Comparison of ENCODE assay signal across 9 mouse cellular contexts in the genomic region with DNA sequence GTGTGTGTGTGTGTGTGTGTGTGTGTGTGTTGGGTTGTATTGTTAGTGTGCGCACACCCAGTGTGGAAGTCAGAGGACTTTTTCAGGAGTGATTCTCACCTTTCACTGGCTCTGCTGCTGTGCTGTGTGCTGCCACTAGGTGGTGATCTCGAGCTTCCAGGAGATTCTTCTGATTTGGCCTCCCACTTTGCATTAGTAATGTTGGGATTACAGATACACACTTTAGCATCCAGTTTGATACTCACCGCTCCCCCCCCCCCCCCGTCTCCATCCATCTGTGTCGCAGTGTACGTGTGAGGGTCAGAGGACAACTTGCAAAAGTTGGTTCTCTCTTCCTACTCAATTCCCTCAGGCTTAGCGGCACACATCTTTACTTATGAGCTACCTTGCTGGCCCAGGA. TPM values are rescaled to one million over a fixed set of nuclear protein-coding genes. Genes with fewer than 3 reads are reported as not detected.
A peak's percentile ranks its signal among the peaks of the same experiment; 100 is the strongest.
DNase-seq lines count a peak whose midpoint lies in the region; ATAC-seq and TF ChIP-seq lines count a peak whose summit lies in the region.
"Had no signal": no experiment of that assay in that cellular context is flagged by ENCODE, and none has a peak within 500 bp of the region (broad histone marks: within the 10 kb centered on the region; RNA-seq: fewer than 3 reads in every experiment).

No protein-coding gene starts in this region.

- no peaks in the 10 kb centered on the region for H3K27me3 ChIP-seq in liver, adult 2 months (ENCODE audit: control insufficient read depth, insufficient read depth, low read length)
- H3K27me3 ChIP-seq in liver, embryonic 12.5 days (replicated peaks): 0 out of 2 replicates have a peak, but pooled peaks cover 5% of the 10 kb centered on the region
- no peaks in the 10 kb centered on the region; the same call in 1 of the 2 replicates for H3K27me3 ChIP-seq in embryonic facial prominence, embryonic 14.5 days (replicated peaks; ENCODE audit: control insufficient read depth, insufficient read depth, low read length)
- no peaks in the 10 kb centered on the region for H3K27me3 ChIP-seq in lung, embryonic 15.5 days

- no peak for DNase-seq in liver, adult 2 months (ENCODE audit: extremely low read depth, low read depth, low spot score)
- DNase-seq in ZHBTc4 (ENCODE audit: low read depth, low spot score): peak; percentile 72
- DNase-seq in embryonic facial prominence, embryonic 14.5 days (ENCODE audit: low spot score): peak; percentile 48
- DNase-seq in kidney, adult 9 months: peak; percentile 81
- DNase-seq in retina, embryonic 14.5 days (ENCODE audit: low spot score): peak; percentile 84
- DNase-seq in urinary bladder, postnatal 4 days (ENCODE audit: low spot score in 2 of 2): peak; percentile 56 to 78

- 15% methylated on average over 7 of the region's 7 CpGs for WGBS in liver, adult 2 months
- WGBS in liver, embryonic 12.5 days (ENCODE audit: insufficient replicate concordance): 25% methylated on average over 6 of the region's 7 CpGs
- whole genome bisulfite sequencing in embryonic facial prominence, embryonic 14.5 days: 17% methylated on average over 7 of the region's 7 CpGs
- WGBS in lung, embryonic 15.5 days: 20% methylated on average over 7 of the region's 7 CpGs

- peaks cover 14% of the 10 kb centered on the region for H3K4me1 ChIP-seq in liver, adult 2 months (ENCODE audit: control insufficient read depth, insufficient read depth, low read length)
- no peaks in the 10 kb centered on the region; the same call in 1 of the 2 replicates for H3K4me1 ChIP-seq in liver, embryonic 12.5 days
- no peaks in the 10 kb centered on the region for H3K4me1 ChIP-seq in embryonic facial prominence, embryonic 14.5 days (ENCODE audit: control insufficient read depth, insufficient read depth, low read length)
- no peaks in the 10 kb centered on the region for H3K4me1 ChIP-seq in lung, embryonic 15.5 days

- no peak overlapping the region for H3K4me2 ChIP-seq in liver, embryonic 12.5 days
- no peak overlapping the region for H3K4me2 ChIP-seq in embryonic facial prominence, embryonic 14.5 days (ENCODE audit: low read depth, low read length)
- H3K4me2 ChIP-seq in lung, embryonic 15.5 days: no peak overlapping the region

- H3K79me2 ChIP-seq in liver, adult 2 months (ENCODE audit: control insufficient read depth, insufficient read depth, low read length): no peaks in the 10 kb centered on the region

- H3K4me3 ChIP-seq in liver, adult 2 months (ENCODE audit: insufficient read depth, low read depth, low read length): no peak overlapping the region
- H3K4me3 ChIP-seq in liver, embryonic 12.5 days: no peak overlapping the region
- no peak overlapping the region for H3K4me3 ChIP-seq in embryonic facial prominence, embryonic 14.5 days (ENCODE audit: low read depth, low read length)
- H3K4me3 ChIP-seq in lung, embryonic 15.5 days: no peak overlapping the region

- no peak for TF ChIP-seq POLR2A in liver, adult 2 months (IDR thresholded peaks at IDR 0.05; ENCODE audit: extremely low read depth, insufficient read depth, low read length)

- peak; percentile 86 for TF ChIP-seq CTCF in liver, adult 2 months (IDR thresholded peaks at IDR 0.05; ENCODE audit: low read depth, low read length)

- no peak overlapping the region for H3K9ac ChIP-seq in liver, adult 2 months (ENCODE audit: low read depth, low read length)
- H3K9ac ChIP-seq in liver, embryonic 12.5 days: no peak overlapping the region
- H3K9ac ChIP-seq in embryonic facial prominence, embryonic 14.5 days (ENCODE audit: low read depth, low read length): no peak overlapping the region
- H3K9ac ChIP-seq in lung, embryonic 15.5 days: no peak overlapping the region

- H3K27ac ChIP-seq in liver, adult 2 months (replicated peaks; ENCODE audit: insufficient read depth, low read depth, low read length): no peak overlapping the region
- no peak overlapping the region for H3K27ac ChIP-seq in liver, embryonic 12.5 days
- H3K27ac ChIP-seq in embryonic facial prominence, embryonic 14.5 days (replicated peaks; ENCODE audit: low read depth, low read length): no peak overlapping the region
- no peak overlapping the region for H3K27ac ChIP-seq in lung, embryonic 15.5 days

- ATAC-seq in liver, embryonic 12.5 days: no peak
- ATAC-seq in embryonic facial prominence, embryonic 14.5 days (ENCODE audit: low read depth): 0 out of 2 replicates have a peak, but pooled peaks have one; percentile 18
- ATAC-seq in lung, embryonic 15.5 days (ENCODE audit: borderline replicate concordance, extremely low read depth, low FRiP score, low TSS enrichment): 0 out of 2 replicates have a peak, but pooled peaks have one; percentile 14

- H3K36me3 ChIP-seq in liver, adult 2 months (ENCODE audit: control insufficient read depth, insufficient read depth, low read length): peaks cover 12% of the 10 kb centered on the region
- no peaks in the 10 kb centered on the region for H3K36me3 ChIP-seq in liver, embryonic 12.5 days
- H3K36me3 ChIP-seq in embryonic facial prominence, embryonic 14.5 days (ENCODE audit: control insufficient read depth, insufficient read depth, low read length): no peaks in the 10 kb centered on the region
- H3K36me3 ChIP-seq in lung, embryonic 15.5 days: no peaks in the 10 kb centered on the region

- H3K9me3 ChIP-seq in liver, embryonic 12.5 days (replicated peaks): no peaks in the 10 kb centered on the region
- no peaks in the 10 kb centered on the region for H3K9me3 ChIP-seq in embryonic facial prominence, embryonic 14.5 days (ENCODE audit: control insufficient read depth, low read length)
- no peaks in the 10 kb centered on the region for H3K9me3 ChIP-seq in lung, embryonic 15.5 days

RNA-seq across cellular contexts. Expression of gene Cblc, which starts 6.4 kb away (rescaled TPM):
- total RNA-seq in liver, adult 2 months (2014; rRNA removed): 17.4 and 17.8 TPM in 2 replicates
- polyA plus RNA-seq in liver, adult 2 months (2012; rRNA removed): 23.0 and 23.5 TPM in 2 replicates
- 0.95 and 1.0 TPM in 2 replicates for polyA plus RNA-seq in liver, embryonic 12.5 days (2016; fragmentation: Nextera tagmentation; extraction: Ambion mirVana)
- polyA plus RNA-seq in embryonic facial prominence, embryonic 14.5 days (2014; fragmentation: Nextera tagmentation; extraction: Ambion mirVana): 4.7 TPM in 2 replicates
- 15.2 and 16.1 TPM in 2 replicates for polyA plus RNA-seq in lung, embryonic 15.5 days (2015; fragmentation: Nextera tagmentation; extraction: Ambion mirVana)
- polyA plus RNA-seq: frontal cortex, adult 2 months had no signal

RNA-seq across cellular contexts. Expression of gene Bcl3, which starts 19.6 kb away (rescaled TPM):
- 3.0 and 7.4 TPM in 2 replicates for total RNA-seq in liver, adult 2 months (2014; rRNA removed)
- polyA plus RNA-seq in liver, adult 2 months (2012; rRNA removed): 72.8 and 76.8 TPM in 2 replicates
- polyA plus RNA-seq in liver, embryonic 12.5 days (2016; fragmentation: Nextera tagmentation; extraction: Ambion mirVana): 3.7 and 5.4 TPM in 2 replicates
- polyA plus RNA-seq in embryonic facial prominence, embryonic 14.5 days (2014; fragmentation: Nextera tagmentation; extraction: Ambion mirVana): 4.3 and 4.6 TPM in 2 replicates
- 4.3 and 4.7 TPM in 2 replicates for polyA plus RNA-seq in lung, embryonic 15.5 days (2015; fragmentation: Nextera tagmentation; extraction: Ambion mirVana)

RNA-seq across cellular contexts. Expression of gene Bcam, which starts 32.2 kb away (rescaled TPM):
- total RNA-seq in liver, adult 2 months (2014; rRNA removed): 2.3 and 2.5 TPM in 2 replicates
- 4.8 and 5.4 TPM in 2 replicates for polyA plus RNA-seq in liver, adult 2 months (2012; rRNA removed)
- polyA plus RNA-seq in liver, embryonic 12.5 days (2016; fragmentation: Nextera tagmentation; extraction: Ambion mirVana): 11.1 and 11.3 TPM in 2 replicates
- polyA plus RNA-seq in embryonic facial prominence, embryonic 14.5 days (2014; fragmentation: Nextera tagmentation; extraction: Ambion mirVana): 101 and 114 TPM in 2 replicates
- 313 and 345 TPM in 2 replicates for polyA plus RNA-seq in lung, embryonic 15.5 days (2015; fragmentation: Nextera tagmentation; extraction: Ambion mirVana)

RNA-seq across cellular contexts. Expression of gene Gm19345, which starts 48.8 kb away (rescaled TPM):
- total RNA-seq in liver, adult 2 months (2014; rRNA removed): not detected in 2 replicates
- polyA plus RNA-seq in liver, adult 2 months (2012; rRNA removed): 0.11 TPM in 1 of 2 replicates, not detected in the other
- not detected in 2 replicates for polyA plus RNA-seq in liver, embryonic 12.5 days (2016; fragmentation: Nextera tagmentation; extraction: Ambion mirVana)
- polyA plus RNA-seq in embryonic facial prominence, embryonic 14.5 days (2014; fragmentation: Nextera tagmentation; extraction: Ambion mirVana): 0.69 and 0.75 TPM in 2 replicates
- 0.16 TPM in 1 of 2 replicates, not detected in the other for polyA plus RNA-seq in lung, embryonic 15.5 days (2015; fragmentation: Nextera tagmentation; extraction: Ambion mirVana)

RNA-seq across cellular contexts. Expression of gene Nectin2, which starts 52.7 kb away (rescaled TPM):
- 17.8 and 18.9 TPM in 2 replicates for total RNA-seq in liver, adult 2 months (2014; rRNA removed)
- polyA plus RNA-seq in liver, adult 2 months (2012; rRNA removed): 57.4 and 68.7 TPM in 2 replicates
- 31.9 and 34.4 TPM in 2 replicates for polyA plus RNA-seq in liver, embryonic 12.5 days (2016; fragmentation: Nextera tagmentation; extraction: Ambion mirVana)
- 55.2 and 62.0 TPM in 2 replicates for polyA plus RNA-seq in embryonic facial prominence, embryonic 14.5 days (2014; fragmentation: Nextera tagmentation; extraction: Ambion mirVana)
- 133 and 140 TPM in 2 replicates for polyA plus RNA-seq in lung, embryonic 15.5 days (2015; fragmentation: Nextera tagmentation; extraction: Ambion mirVana)

Comparison
In these comparisons a context has a peak if more than half of its experiments do, and no peak if none do; other contexts are left out.
1. RNA of gene Bcl3, which starts 19.6 kb away (polyA plus RNA-seq): 72.8 to 76.8 TPM in liver, adult 2 months; 4.3 to 4.7 TPM in lung, embryonic 15.5 days, 4.3 to 4.6 TPM in embryonic facial prominence, embryonic 14.5 days and 3.7 to 5.4 TPM in liver, embryonic 12.5 days; every median in the first group is over 10 times any median in the second.